Mouse (Mus musculus) myocyte (in vitro differentiated cells): ENCODE measurements around the gene Aimp2. TPM values are rescaled to one million over a fixed set of nuclear protein-coding genes. Genes with fewer than 3 reads are reported as not detected.

Experiments
- H3K27me3 ChIP-seq: one replicate; pipeline ENCODE4 v1.6.1; 2011; ENCODE audit not compliant: control insufficient read depth, insufficient read depth, insufficient read length
- H3K36me3 ChIP-seq: one replicate; pipeline ENCODE4 v1.6.1; 2011; ENCODE audit not compliant: control insufficient read depth, insufficient read depth
- H3K4me2 ChIP-seq: one replicate; pipeline ENCODE4 v1.6.1; 2011; ENCODE audit warnings: low read depth, control low read depth
- H3K4me3 ChIP-seq: one replicate; pipeline ENCODE4 v1.5.1; 2011; ENCODE audit warnings: mild to moderate bottlenecking, control low read depth, moderate library complexity
- H3K79me2 ChIP-seq: one replicate; pipeline ENCODE4 v1.6.1; 2011; ENCODE audit not compliant: control insufficient read depth, insufficient read depth
- H3ac ChIP-seq: one replicate; pipeline ENCODE4 v1.6.1; 2011; ENCODE audit not compliant: control insufficient read depth, insufficient read length
- CEBPB ChIP-seq: IDR thresholded peaks from 2 replicates; pipeline ENCODE4 v1.6.1; 2011; ENCODE audit warnings: mild to moderate bottlenecking, moderate library complexity; ENCODE audit not compliant: poor library complexity, insufficient read depth, severe bottlenecking
- E2F4 ChIP-seq: IDR thresholded peaks from one replicate; pipeline ENCODE4 v1.6.1; 2011; ENCODE audit warnings: mild to moderate bottlenecking, control low read depth, moderate library complexity; ENCODE audit not compliant: insufficient read depth
- MAX ChIP-seq: IDR thresholded peaks from one replicate; pipeline ENCODE4 v1.6.1; 2011; ENCODE audit warnings: low read depth, mild to moderate bottlenecking, control low read depth
- MYOD1 ChIP-seq, 3 experiments: IDR thresholded peaks; one replicate each; pipeline ENCODE4 v1.6.1; 2011; ENCODE audit warnings: control low read depth in 2 of 3, low read depth in 2 of 3, mild to moderate bottlenecking in 2 of 3, moderate library complexity in 1 of 3; ENCODE audit not compliant: insufficient read length in 2 of 3, control insufficient read depth in 1 of 3
- MYOG ChIP-seq, 3 experiments: IDR thresholded peaks; one replicate each; pipeline ENCODE4 v1.6.1; 2011; ENCODE audit warnings: control low read depth in 2 of 3, low read depth in 2 of 3, mild to moderate bottlenecking in 2 of 3; ENCODE audit not compliant: insufficient read length in 2 of 3, control insufficient read depth in 1 of 3, insufficient read depth in 1 of 3
- POLR2A ChIP-seq: IDR thresholded peaks from one replicate; pipeline ENCODE4 v1.6.1; 2011; ENCODE audit warnings: low read depth, mild to moderate bottlenecking, control low read depth, moderate library complexity; ENCODE audit not compliant: insufficient read length
- POLR2AphosphoS2 ChIP-seq: IDR thresholded peaks from one replicate; pipeline ENCODE4 v1.6.1; 2011; ENCODE audit warnings: low read depth, control low read depth; ENCODE audit not compliant: insufficient read length
- REST ChIP-seq: IDR thresholded peaks from one replicate; pipeline ENCODE4 v1.6.1; 2011; ENCODE audit warnings: mild to moderate bottlenecking, control low read depth, moderate library complexity; ENCODE audit not compliant: insufficient read depth, insufficient read length
- SRF ChIP-seq: IDR thresholded peaks from one replicate; pipeline ENCODE4 v1.6.1; 2011; ENCODE audit warnings: low read depth; ENCODE audit not compliant: control insufficient read depth, insufficient read length
- TCF12 ChIP-seq: IDR thresholded peaks from one replicate; pipeline ENCODE4 v1.6.1; 2011; ENCODE audit warnings: mild to moderate bottlenecking, control low read depth; ENCODE audit not compliant: poor library complexity, insufficient read depth, severe bottlenecking
- TCF3 ChIP-seq: IDR thresholded peaks from one replicate; pipeline ENCODE4 v1.6.1; 2011; ENCODE audit warnings: low read depth, control low read depth; ENCODE audit not compliant: insufficient read length
- USF1 ChIP-seq: IDR thresholded peaks from one replicate; pipeline ENCODE4 v1.6.1; 2011; ENCODE audit warnings: low read depth, mild to moderate bottlenecking, control low read depth, moderate library complexity
- polyA plus RNA-seq: library from polyadenylated mRNA; unstranded; fragments of >200 nt; fragmentation: generic; extraction: Trizol; gene quantifications from one replicate; pipeline ENCODE4 v1.2.1, GENCODE M21; 2012; ENCODE audit warnings: missing spikeins

Aimp2 gene
- polyA plus RNA-seq, 1 experiment: 109 TPM

- Histone ChIP-seq H3K79me2 (no peaks in the 10 kb centered on the region), H3K27me3 (peaks cover 15% of the 10 kb centered on the region), H3K36me3 (no peaks in the 10 kb centered on the region), H3K4me3 (no peak overlapping the region), H3ac (no peak overlapping the region), H3K4me2 (no peak overlapping the region)
- no peak for TF ChIP-seq POLR2AphosphoS2
- TF ChIP-seq E2F4: no peak
- TF ChIP-seq CEBPB: no peak
- TF ChIP-seq MYOD1 (IDR thresholded peaks at IDR 0.05; ENCODE audit: control insufficient read depth in 1 of 3, insufficient read length in 2 of 3, low read depth in 2 of 3): no peak
- TF ChIP-seq POLR2A: no peak
Observed at GRCm38 (mm10) chr5:143943231-143944125, 33.8 kb upstream of the Aimp2 start.

DNA sequence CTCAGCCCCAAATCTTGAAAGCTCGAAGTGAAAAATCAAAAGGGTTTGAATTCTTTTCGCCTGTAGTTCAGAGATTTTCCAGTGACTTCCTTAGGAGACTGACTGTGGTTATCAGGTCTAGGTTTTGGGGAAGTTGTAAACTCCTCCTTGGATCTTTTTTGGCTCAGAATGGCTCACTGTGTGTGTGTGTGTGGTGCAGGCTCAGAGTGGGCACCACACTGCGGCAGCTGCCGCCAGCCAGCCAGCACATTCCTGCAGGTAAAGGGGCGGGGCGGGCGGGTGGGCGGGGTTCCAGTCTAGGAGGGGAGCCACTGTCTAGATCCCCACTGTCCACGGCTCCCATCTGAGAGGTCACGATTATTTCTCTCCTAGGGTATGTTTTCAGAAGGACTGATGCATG, 31.9 kb upstream of the Aimp2 start:
- Histone ChIP-seq H3K36me3 (no peaks in the 10 kb centered on the region), H3K79me2 (no peaks in the 10 kb centered on the region), H3K4me3 (no peak overlapping the region), H3ac (no peak overlapping the region), H3K27me3 (peaks cover 10% of the 10 kb centered on the region), H3K4me2 (no peak overlapping the region)
- no peak for TF ChIP-seq POLR2AphosphoS2
- no peak for TF ChIP-seq TCF12
- no peak for TF ChIP-seq POLR2A
- TF ChIP-seq CEBPB: no peak
- TF ChIP-seq USF1: no peak
- TF ChIP-seq MYOG (IDR thresholded peaks at IDR 0.05; ENCODE audit: control insufficient read depth in 1 of 3, insufficient read depth in 1 of 3, insufficient read length in 2 of 3, low read depth in 2 of 3): no peak

GRCm38 (mm10) chr5:143936156-143936555, 26.5 kb upstream of the Aimp2 start:
- no peaks in the 10 kb centered on the region for H3K36me3 ChIP-seq
- H3K27me3 ChIP-seq: no peaks in the 10 kb centered on the region
- no peaks in the 10 kb centered on the region for H3K79me2 ChIP-seq
- TF ChIP-seq MAX (no peak), USF1 (no peak), POLR2AphosphoS2 (no peak), MYOG (IDR thresholded peaks at IDR 0.05; ENCODE audit: control insufficient read depth in 1 of 3, insufficient read depth in 1 of 3, insufficient read length in 2 of 3, low read depth in 2 of 3) (no peak), SRF (no peak)
- no peak overlapping the region for H3ac ChIP-seq
- no peak overlapping the region for H3K4me2 ChIP-seq
- H3K4me3 ChIP-seq: no peak overlapping the region

- H3ac ChIP-seq: no peak overlapping the region
- no peak overlapping the region for H3K4me3 ChIP-seq
- H3K36me3 ChIP-seq: no peaks in the 10 kb centered on the region
- no peaks in the 10 kb centered on the region for H3K27me3 ChIP-seq
- no peak for TF ChIP-seq TCF3
- no peak for TF ChIP-seq POLR2AphosphoS2
- no peak for TF ChIP-seq TCF12
- no peak for TF ChIP-seq MYOD1 (IDR thresholded peaks at IDR 0.05; ENCODE audit: control insufficient read depth in 1 of 3, insufficient read length in 2 of 3, low read depth in 2 of 3)
- TF ChIP-seq MAX: no peak
- no peak for TF ChIP-seq REST
- no peak for TF ChIP-seq MYOG (IDR thresholded peaks at IDR 0.05; ENCODE audit: control insufficient read depth in 1 of 3, insufficient read depth in 1 of 3, insufficient read length in 2 of 3, low read depth in 2 of 3)
- TF ChIP-seq E2F4: no peak
- TF ChIP-seq USF1: no peak
- no peak for TF ChIP-seq POLR2A
- TF ChIP-seq CEBPB: no peak
- H3K4me2 ChIP-seq: no peak overlapping the region
- no peaks in the 10 kb centered on the region for H3K79me2 ChIP-seq
Observed at GRCm38 (mm10) chr5:143933875-143934274, 24.2 kb upstream of the Aimp2 start.

- H3K36me3 ChIP-seq: peaks cover 4% of the 10 kb centered on the region
- no peak overlapping the region for H3K4me3 ChIP-seq
- no peak overlapping the region for H3K4me2 ChIP-seq
- H3K79me2 ChIP-seq: no peaks in the 10 kb centered on the region
- no peaks in the 10 kb centered on the region for H3K27me3 ChIP-seq
- TF ChIP-seq MAX: no peak
- TF ChIP-seq TCF12: no peak
- no peak for TF ChIP-seq POLR2A
- no peak for TF ChIP-seq E2F4
- no peak for TF ChIP-seq MYOG (IDR thresholded peaks at IDR 0.05; ENCODE audit: control insufficient read depth in 1 of 3, insufficient read depth in 1 of 3, insufficient read length in 2 of 3, low read depth in 2 of 3)
- TF ChIP-seq USF1: no peak
- no peak for TF ChIP-seq SRF
- no peak for TF ChIP-seq POLR2AphosphoS2
- TF ChIP-seq TCF3: no peak
- TF ChIP-seq MYOD1 (IDR thresholded peaks at IDR 0.05; ENCODE audit: control insufficient read depth in 1 of 3, insufficient read length in 2 of 3, low read depth in 2 of 3): no peak
- TF ChIP-seq CEBPB: no peak
- H3ac ChIP-seq: no peak overlapping the region
Observed at GRCm38 (mm10) chr5:143933414-143933813, 23.8 kb upstream of the Aimp2 start.
